Mouse (Mus musculus) layer of hippocampus, postnatal 14 days (tissue): ENCODE measurements around the gene Hmces. TPM values are rescaled to one million over a fixed set of nuclear protein-coding genes. Genes with fewer than 3 reads are reported as not detected.
"Not testable (repeated sequence)": the region's sequence is repeated elsewhere in the genome, so short reads cannot be mapped to it uniquely, and the experiment has no call there.

ENCODE experiments used
- DNase-seq, 2 experiments: peaks; one replicate each; pipeline ENCODE4 v3.0.0; 2021 to 2022; ENCODE audit warnings: low spot score in 2 of 2, mixed read lengths in 1 of 2
- microRNA-seq, 2 experiments: library from miRNA; unstranded; fragments of <30 nt; microRNA quantifications; one replicate each; pipeline ENCODE4 v1.2.0; 2021
- total RNA-seq, 2 experiments: library from RNA; stranded (reverse); gene quantifications; 2 replicates each; pipeline ENCODE4 v1.2.3; 2021

Hmces gene
- total RNA-seq, 2 experiments from 2014 or later = 24.4 to 26.3 TPM

DNA sequence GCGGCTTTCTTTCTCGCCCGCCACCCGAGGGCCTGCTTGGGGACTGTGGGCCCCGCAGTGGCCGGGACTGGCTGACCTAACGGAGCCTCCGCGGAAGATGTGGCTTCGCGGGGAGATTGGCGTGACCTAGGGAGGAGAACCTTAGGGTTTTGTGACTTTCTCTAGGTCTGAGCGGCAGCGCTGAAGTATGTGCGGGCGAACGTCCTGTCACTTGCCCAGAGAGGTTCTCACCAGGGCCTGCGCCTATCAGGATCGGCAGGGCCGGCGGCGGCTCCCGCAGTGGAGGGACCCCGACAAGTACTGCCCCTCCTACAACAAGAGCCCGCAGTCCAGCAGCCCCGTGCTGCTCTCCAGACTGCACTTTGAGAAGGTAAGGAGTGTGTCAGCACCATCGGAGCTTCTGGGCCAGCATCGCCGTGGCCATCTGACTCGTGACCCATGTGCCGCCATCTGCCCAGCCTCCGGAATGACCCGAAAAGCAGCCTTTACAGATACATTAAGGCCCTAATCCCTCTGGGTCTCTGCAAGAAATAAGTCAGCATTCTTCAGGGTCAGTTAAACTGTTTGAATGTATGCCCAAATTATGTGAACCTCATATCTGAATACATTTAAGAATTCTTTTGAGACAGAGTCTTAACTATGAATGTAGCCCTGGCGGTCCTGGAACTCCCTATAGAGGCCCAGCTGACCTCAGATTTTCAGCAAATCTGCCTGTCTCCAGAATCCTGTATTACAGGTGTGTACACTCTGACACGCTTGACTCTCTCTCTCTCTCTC, 779 bp downstream of the Hmces start:
- DNase-seq = peak in 1 of 2 experiments; percentile 27

DNA sequence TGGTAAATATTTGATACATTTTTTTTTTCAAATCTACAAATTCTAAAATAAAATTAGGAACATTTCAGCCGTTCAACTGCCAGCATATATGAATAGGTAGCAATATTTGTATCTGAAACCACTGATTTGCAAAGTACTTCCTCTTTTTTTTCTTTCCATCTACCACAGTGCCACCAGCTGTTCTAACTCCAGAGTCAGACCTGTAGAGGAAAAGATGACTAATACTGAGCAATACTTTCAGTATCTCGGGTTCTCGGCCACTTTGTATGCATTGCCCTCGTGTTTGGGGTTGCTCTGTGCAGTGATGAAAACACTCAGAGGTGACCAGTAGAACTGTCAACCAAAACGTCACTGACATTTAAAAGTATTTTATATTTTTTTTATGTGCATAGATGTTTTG, 2.2 kb downstream of the Hmces start:
- no peak for DNase-seq

DNA sequence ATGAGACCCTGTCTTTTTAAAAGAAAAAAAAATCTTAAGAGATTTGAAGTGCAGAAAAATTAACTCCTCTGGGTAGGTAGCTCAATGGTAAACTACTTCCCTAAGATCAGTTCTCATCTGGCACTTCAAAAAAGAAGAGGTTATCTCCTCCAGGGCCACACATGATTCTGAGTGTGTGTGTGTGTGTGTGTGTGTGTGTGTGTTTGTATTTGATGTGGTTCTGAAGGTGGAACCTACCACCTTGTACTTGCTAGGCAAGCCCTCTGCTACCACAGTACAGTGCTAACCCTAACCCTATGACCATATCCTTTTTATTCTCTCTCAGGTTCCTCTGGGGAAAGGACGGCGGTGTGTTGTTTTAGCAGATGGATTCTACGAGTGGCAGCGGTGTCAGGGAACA, 7.5 kb downstream of the Hmces start:
- no peak for DNase-seq

GRCm38 (mm10) chr6:87923624-87924023, 9.9 kb downstream of the Hmces start:
- no peak for DNase-seq

DNA sequence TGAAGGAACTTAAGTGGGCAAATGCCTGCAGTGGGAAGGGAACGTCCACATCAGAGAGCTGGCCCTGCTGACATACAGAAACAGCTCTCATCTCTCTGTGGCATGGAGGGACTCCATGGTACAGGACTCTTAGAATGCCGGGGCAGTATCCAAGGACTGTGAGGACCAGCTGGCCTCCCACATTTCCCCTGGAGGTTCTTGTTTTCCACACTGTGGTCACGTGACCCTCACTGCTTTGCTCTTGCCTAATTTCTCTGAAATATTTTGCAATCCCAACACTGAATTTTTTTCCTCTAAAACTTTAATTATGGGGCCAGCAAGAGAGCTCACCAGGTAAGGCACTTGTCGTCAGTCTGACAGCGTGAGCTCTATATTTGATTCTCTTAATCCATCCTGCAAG, 21.3 kb downstream of the Hmces start:
- DNase-seq = no peak

GRCm38 (mm10) chr6:87937178-87937788, 23.5 kb downstream of the Hmces start:
- no peak for DNase-seq

DNA sequence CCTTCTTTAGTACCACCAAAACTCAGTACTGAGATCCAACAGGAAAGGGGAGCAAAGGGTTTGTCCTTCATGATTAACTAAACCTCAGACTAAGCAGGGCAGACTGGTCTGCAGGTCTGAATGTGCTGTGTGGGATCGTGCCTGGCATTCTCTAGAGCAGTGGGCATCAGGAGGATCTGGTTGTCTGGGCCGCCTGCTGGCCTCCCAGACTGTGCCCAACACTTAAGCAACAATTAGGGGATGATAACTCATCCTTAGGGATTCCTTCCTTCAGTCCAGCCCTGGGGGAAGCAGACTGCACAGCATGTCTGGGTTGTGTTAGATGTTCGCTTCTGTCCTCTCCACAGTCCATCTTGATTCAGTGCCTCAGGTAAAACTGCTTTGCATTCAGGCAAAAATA, 25.2 kb downstream of the Hmces start:
- DNase-seq = no peak

GRCm38 (mm10) chr6:87942179-87942578, 28.4 kb downstream of the Hmces start:
- DNase-seq = no peak

- not testable (repeated sequence) for DNase-seq
Measured at GRCm38 (mm10) chr6:87962457-87962856, 48.7 kb downstream of the Hmces start.

DNA sequence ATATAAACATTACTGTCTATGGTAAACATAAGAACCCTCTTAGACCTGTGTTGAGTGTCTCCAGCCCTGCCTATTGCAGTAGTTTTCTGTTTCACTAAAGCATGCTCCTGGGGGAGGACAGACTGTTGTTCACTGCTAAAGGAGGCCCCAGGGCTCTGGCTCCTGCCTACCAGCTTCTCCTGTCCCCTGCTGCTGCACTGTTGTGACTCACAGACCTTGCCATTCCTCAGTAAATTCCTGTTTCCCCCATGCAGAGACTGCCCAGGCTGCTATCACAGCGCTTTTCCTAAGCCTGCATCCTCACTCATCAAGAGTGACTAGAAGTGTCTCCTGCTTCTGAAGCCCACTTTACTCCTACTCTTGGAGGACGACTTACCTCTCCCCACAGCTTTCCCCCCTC, 56.3 kb downstream of the Hmces start:
- no peak for DNase-seq

DNA sequence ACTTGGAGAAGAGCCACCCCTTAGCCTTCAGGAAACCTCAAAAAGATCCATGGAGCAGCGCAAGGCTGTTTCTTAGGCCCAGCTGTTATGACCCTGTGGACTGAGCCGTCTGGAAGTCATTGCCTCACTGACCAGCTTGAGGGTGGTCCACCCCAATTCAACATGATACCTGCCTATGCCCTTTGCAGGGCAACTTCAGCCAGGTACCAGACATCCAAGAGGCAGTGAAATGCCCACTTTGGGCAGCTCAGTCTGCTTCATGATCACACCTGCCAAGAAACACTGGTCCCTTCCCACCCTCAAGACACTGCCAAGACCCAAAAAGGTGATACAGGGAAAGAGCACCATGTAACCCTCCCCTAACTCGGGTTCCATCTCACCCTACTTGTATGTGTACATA, 66.0 kb downstream of the Hmces start:
- DNase-seq = no peak

- DNase-seq = peak; percentile 86 to 90
Measured at GRCm38 (mm10) chr6:87980374-87981029, 66.8 kb downstream of the Hmces start.

DNA sequence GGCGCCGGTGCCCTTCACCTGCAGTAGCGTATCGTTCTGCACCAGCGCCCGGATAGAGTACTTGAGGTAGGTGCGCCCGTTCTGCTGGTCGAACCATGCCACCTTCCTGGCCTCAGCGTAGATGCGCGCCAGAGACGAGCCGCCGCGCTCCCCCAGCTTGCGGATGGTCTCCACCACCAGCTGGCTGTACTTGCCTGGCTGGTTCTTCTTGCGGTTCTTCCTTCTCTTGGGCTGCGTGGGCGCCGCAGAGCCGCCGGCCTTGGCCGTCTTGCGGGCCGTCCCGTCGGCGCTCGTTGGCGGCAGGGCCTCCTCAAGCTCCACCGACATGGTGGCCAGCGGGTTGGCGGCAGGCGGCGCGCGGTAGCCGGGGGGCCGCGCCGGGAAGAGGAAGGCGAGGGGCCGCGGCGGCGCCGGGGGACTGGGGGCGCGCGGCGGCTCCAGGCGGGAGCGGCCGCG, 67.3 kb downstream of the Hmces start:
- DNase-seq = peak in 1 of 2 experiments; percentile 50

GRCm38 (mm10) chr6:87981547-87982256, 68.0 kb downstream of the Hmces start, which contains the start of gene H1fx:
TSS of gene H1fx (minus strand) at chr6:87981637.
- peak; percentile 81 to 84 for DNase-seq

DNA sequence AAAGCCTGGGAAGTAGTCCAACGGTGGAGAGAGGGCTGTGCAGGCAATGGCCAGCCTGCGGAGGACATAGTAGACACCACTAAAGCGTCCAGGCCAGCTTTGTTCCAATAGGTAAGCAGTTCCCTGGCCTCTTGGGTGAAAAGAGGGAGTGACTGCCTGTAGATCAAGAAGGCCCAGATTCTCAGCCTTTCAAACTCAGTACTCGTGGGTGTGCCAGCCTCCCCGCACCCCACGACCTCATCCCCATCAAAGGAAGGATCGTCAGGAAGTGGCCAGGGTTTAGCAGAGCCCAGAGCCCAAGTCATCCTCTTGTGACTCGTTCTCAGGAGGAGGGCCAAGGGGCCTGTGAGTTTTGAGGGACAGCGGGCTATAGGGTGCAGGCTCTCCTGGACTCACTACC, 68.8 kb downstream of the Hmces start:
- DNase-seq = no peak

Small RNA genes lying within 50 kb of the gene (microRNA-seq; reads per million reads assigned to microRNA genes)
- 0 to 2.8 reads per million in 2 experiments for gene Gm47286

Other genes starting within 250 kb of the Hmces start
- 1 to 10 TPM; 7.3 to 7.4 TPM for gene Aplf, start 241.7 kb upstream of the Hmces start, total RNA-seq
- gene Efcc1, start 183.1 kb upstream of the Hmces start, total RNA-seq = 1 to 10 TPM; 4.1 to 5.0 TPM
- under 1 TPM; 0.39 to 0.60 TPM for gene Gp9, start 135.9 kb upstream of the Hmces start, total RNA-seq
- 10 to 100 TPM; 17.2 to 21.9 TPM for gene Rab43, start 101.8 kb upstream of the Hmces start, total RNA-seq
- gene Gm45140, start 78.1 kb upstream of the Hmces start, total RNA-seq = 1 to 10 TPM; 2.0 to 3.0 TPM
- gene Isy1, start 75.1 kb upstream of the Hmces start, total RNA-seq = 10 to 100 TPM; 28.9 to 33.8 TPM
- gene Cnbp, start 62.8 kb upstream of the Hmces start, total RNA-seq = 100 to 1,000 TPM; 231 to 244 TPM
- 100 to 1,000 TPM; 201 to 215 TPM for gene Copg1, start 26.1 kb upstream of the Hmces start, total RNA-seq
- gene H1fx, start 67.7 kb downstream of the Hmces start, total RNA-seq = 10 to 100 TPM; 70.0 to 76.0 TPM
- 100 to 1,000 TPM; 306 to 313 TPM for gene Rab7, start 131.3 kb downstream of the Hmces start, total RNA-seq
- 100 to 1,000 TPM; 143 to 166 TPM for gene Rpn1, start 170.5 kb downstream of the Hmces start, total RNA-seq